Mouse (Mus musculus) CH12F3 (cell line): Measurements from ENCODE around the gene 9130019O22Rik.
"Not testable (repeated sequence)": the region's sequence is repeated elsewhere in the genome, so short reads cannot be mapped to it uniquely, and the experiment has no call there.

Experiments used
- in situ Hi-C: fragments of 300-500 bp; cut with MboI; formaldehyde crosslinking; loops from 2 replicates; pipeline ENCODE4 v1.14.3; 2020; ENCODE audit warnings: low sequenced_read_pairs

9130019O22Rik gene

DNA sequence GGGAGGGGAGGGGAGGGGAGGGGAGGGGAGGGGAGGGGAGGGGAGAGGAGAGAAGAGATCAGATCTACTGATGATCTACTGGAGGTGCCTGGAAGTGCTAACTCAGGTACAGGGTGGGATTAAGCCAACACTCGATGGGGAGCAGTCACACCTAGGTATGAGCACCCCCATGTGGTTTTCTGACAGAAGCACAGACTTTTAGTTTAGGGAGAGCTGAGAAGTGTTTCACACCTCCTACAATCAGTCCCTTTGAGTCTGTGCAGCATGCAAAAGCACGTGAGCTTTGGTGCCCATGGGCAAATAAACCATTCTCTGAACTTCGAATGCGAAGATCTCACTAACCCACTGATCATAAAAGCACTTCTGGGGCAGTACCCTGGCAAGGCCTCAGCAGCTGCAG is 44.6 kb downstream of the 9130019O22Rik start:
- in situ Hi-C loops: no loop called here

DNA sequence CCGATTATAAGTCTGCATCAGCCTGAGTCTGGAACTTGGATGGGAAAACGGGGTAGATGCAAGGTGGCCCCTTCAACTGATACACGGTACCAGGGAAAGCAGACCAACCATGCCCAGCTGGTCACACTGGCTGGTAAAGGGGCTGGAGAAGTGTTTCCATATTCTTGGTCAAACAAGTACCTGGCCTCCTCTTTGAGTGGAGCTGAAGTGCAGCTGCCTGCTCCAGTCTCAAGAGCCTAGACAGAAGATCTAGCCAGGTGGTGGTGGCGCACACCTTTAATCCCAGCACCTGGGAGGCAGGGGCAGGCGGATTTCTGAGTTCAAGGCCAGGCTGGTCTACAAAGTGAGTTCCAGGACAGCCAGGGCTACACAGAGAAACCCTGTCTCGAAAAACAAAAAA is 45.1 kb downstream of the 9130019O22Rik start:
- in situ Hi-C loops: not testable (repeated sequence)

DNA sequence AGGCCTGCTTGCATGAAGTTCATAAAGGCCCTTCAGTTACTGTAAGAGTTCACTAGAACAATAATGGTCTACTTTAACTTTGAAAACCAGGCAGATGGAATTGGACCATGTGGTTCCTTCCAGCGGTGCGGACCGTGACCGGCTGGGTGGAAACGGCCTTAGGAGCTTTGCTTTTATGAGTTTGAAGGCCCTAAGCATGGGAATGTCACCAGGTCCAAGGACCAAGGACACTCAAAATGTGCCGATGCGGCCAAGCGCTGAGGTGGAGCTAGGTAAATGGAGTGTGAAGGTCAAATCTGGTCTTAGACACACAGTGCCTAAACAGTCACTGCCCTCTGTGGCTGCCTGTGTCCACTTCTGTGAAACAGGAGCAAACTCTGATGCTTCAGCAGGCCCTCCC is 45.6 kb downstream of the 9130019O22Rik start:
- in situ Hi-C loops: no loop called here

DNA sequence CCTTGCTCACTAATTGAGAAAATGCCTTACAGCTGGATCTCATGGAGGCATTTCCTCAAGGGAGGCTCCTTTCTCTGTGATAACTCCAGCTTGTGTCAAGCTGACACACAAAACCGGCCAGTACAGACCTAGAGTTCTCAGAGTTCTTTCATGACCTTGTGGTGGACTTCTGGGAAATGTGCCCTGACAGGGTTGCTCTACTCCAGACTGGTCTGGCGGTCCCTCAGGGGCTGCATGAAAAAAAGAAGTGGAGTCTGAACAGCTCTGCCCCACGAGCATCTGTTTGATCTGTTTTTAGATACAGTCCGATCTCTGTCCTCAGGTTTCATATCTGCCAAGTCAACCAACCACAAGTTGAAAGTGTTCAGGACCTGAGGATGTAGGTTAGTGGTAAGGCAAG is 49.3 kb downstream of the 9130019O22Rik start:
- in situ Hi-C loops: no loop called here

DNA sequence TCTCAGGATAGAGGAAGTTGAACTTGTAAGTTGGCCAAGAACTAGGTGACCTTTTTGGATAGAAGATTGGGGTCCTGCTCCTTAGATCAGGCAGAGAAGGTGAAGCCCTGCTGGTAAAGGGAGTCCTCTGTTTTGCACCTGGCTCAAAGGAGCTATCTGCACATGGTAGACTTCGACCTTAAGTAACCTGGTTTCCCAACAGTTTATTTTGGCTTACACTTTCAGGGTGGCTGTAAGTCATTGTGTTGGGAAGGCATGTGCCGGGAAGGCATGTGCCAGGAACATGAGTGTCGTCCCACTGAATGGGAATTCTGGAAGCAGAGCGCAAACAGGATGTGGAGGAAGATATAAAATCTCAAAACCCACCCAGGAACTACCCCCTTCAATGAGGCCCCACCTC is 51.4 kb downstream of the 9130019O22Rik start:
- in situ Hi-C loops: no loop called here

DNA sequence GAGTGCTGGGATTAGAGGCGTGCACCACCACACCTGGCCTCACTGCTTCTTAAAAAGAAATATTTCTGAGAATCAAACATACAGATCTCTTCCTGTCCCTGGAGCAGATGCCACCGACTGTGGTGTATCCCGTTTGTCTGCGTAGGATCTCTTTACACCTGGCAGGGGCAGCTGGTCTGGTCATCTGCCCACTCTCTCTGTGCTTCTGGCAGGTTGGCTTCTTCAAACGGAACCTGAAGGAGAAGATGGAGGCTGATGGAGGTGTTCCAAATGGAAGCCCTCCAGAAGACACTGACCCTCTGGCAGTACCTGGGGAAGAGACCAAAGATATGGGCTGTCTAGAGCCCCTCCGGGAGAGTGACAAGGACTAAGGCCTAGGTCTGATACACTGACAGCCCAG is 53.7 kb downstream of the 9130019O22Rik start:
- in situ Hi-C loops: no loop called here
